ENCODE assay signal across 51 mouse cellular contexts in genomic region chr11:49455043-49455442, GRCm38 (mm10). TPM values are rescaled to one million over a fixed set of nuclear protein-coding genes. Genes with fewer than 3 reads are reported as not detected.
"Had no signal": no experiment of that assay in that cellular context is flagged by ENCODE, and none has a peak within 500 bp of the region (broad histone marks: within the 10 kb centered on the region; RNA-seq: fewer than 3 reads in every experiment).

TSS of gene Olfr1387 (plus strand) at chr11:49455343.

- H3K9me3 ChIP-seq: heart, embryonic 10.5 days; heart, embryonic 12.5 days; heart, embryonic 13.5 days; heart, embryonic 15.5 days; hindbrain, embryonic 10.5 days; hindbrain, embryonic 12.5 days; hindbrain, embryonic 13.5 days; hindbrain, embryonic 15.5 days; intestine, embryonic 15.5 days; kidney, embryonic 15.5 days had no signal

- DNase-seq: heart, postnatal 10 days; heart, postnatal 14 days; heart, postnatal 36 days; heart, postnatal 4 days; kidney, adult 11 months; kidney, adult 18-20 months; kidney, adult 2 months; kidney, adult 8-10 months; kidney, adult 9 months; kidney, postnatal 10 days; kidney, postnatal 14 days; kidney, postnatal 25 days; kidney, postnatal 36 days; kidney, postnatal 4 days; layer of hippocampus, adult 9-11 months; layer of hippocampus, postnatal 36 days had no signal

- H3K9ac ChIP-seq: heart, embryonic 12.5 days; heart, embryonic 13.5 days; heart, embryonic 15.5 days; hindbrain, embryonic 12.5 days; hindbrain, embryonic 13.5 days; hindbrain, embryonic 14.5 days; hindbrain, embryonic 15.5 days; intestine, embryonic 15.5 days; kidney, embryonic 15.5 days had no signal

- H3K4me2 ChIP-seq: heart, embryonic 11.5 days; heart, embryonic 12.5 days; heart, embryonic 13.5 days; heart, embryonic 15.5 days; hindbrain, embryonic 12.5 days; hindbrain, embryonic 13.5 days; hindbrain, embryonic 14.5 days; hindbrain, embryonic 15.5 days; intestine, embryonic 15.5 days; kidney, embryonic 15.5 days had no signal

- H3K4me3 ChIP-seq: heart, embryonic 10.5 days; heart, embryonic 12.5 days; heart, embryonic 13.5 days; heart, embryonic 15.5 days; hindbrain, embryonic 10.5 days; hindbrain, embryonic 12.5 days; hindbrain, embryonic 13.5 days; hindbrain, embryonic 15.5 days; intestine, embryonic 15.5 days; kidney, embryonic 15.5 days; layer of hippocampus, adult 2 months; left cerebral cortex, adult 2 months had no signal

- H3K27me3 ChIP-seq: heart, embryonic 12.5 days; heart, embryonic 13.5 days; heart, embryonic 15.5 days; hindbrain, embryonic 12.5 days; hindbrain, embryonic 13.5 days; hindbrain, embryonic 15.5 days; intestine, embryonic 15.5 days; kidney, embryonic 15.5 days had no signal

- H3K27ac ChIP-seq: heart, embryonic 10.5 days; heart, embryonic 13.5 days; heart, embryonic 15.5 days; hindbrain, embryonic 10.5 days; hindbrain, embryonic 12.5 days; hindbrain, embryonic 13.5 days; hindbrain, embryonic 14.5 days; hindbrain, embryonic 15.5 days; hindbrain, postnatal 0 days; intestine, embryonic 15.5 days; kidney, embryonic 15.5 days; kidney, postnatal 0 days; layer of hippocampus, adult 2 months; left cerebral cortex, adult 2 months had no signal

- H3K36me3 ChIP-seq: heart, embryonic 10.5 days; heart, embryonic 12.5 days; heart, embryonic 13.5 days; heart, embryonic 15.5 days; hindbrain, embryonic 10.5 days; hindbrain, embryonic 12.5 days; hindbrain, embryonic 13.5 days; hindbrain, embryonic 15.5 days; intestine, embryonic 15.5 days; kidney, embryonic 15.5 days had no signal

- H3K4me1 ChIP-seq: heart, embryonic 10.5 days; heart, embryonic 12.5 days; heart, embryonic 13.5 days; heart, embryonic 15.5 days; hindbrain, embryonic 10.5 days; hindbrain, embryonic 12.5 days; hindbrain, embryonic 13.5 days; hindbrain, embryonic 15.5 days; intestine, embryonic 15.5 days; kidney, embryonic 15.5 days had no signal

RNA-seq across cellular contexts. Expression of gene Olfr1387, which starts in this region (rescaled TPM):
- total RNA-seq: heart, postnatal 10 days; heart, postnatal 4 days; hematopoietic stem cell, adult 5-6 weeks; hindbrain, postnatal 0 days; layer of hippocampus, adult 18-20 months; layer of hippocampus, adult 2 months; layer of hippocampus, adult 8-10 months; layer of hippocampus, postnatal 10 days; layer of hippocampus, postnatal 14 days; layer of hippocampus, postnatal 25 days; layer of hippocampus, postnatal 36 days; left cerebral cortex, adult 18-20 months; left cerebral cortex, adult 2 months had no signal
- polyA plus RNA-seq: heart, embryonic 10.5 days; heart, embryonic 11.5 days; heart, embryonic 12.5 days; heart, embryonic 13.5 days; heart, embryonic 14.5 days; heart, embryonic 15.5 days; heart, embryonic 16.5 days; heart, postnatal 0 days; hindbrain, embryonic 10.5 days; hindbrain, embryonic 11.5 days; hindbrain, embryonic 12.5 days; hindbrain, embryonic 13.5 days; hindbrain, embryonic 14.5 days; hindbrain, embryonic 15.5 days; hindbrain, embryonic 16.5 days; hindbrain, postnatal 0 days; inflammation-experienced regulatory T-cells, adult 6 months; intestine, embryonic 14.5 days; intestine, embryonic 15.5 days; intestine, embryonic 16.5 days; intestine, postnatal 0 days; kidney, adult 2 months; kidney, embryonic 14.5 days; kidney, embryonic 15.5 days; kidney, embryonic 16.5 days; kidney, postnatal 0 days; large intestine, adult 2 months had no signal
